Mouse (Mus musculus) kidney, embryonic 15.5 days (tissue): Measurements from ENCODE around the gene Ugt1a2. TPM values are rescaled to one million over a fixed set of nuclear protein-coding genes. Genes with fewer than 3 reads are reported as not detected.

Source experiments
- ATAC-seq: fragments of 200-750 bp; cut with Nextera tagmentation; replicated peaks from 2 replicates; pipeline ENCODE4 v1.8.0; 2017; ENCODE audit warnings: moderate TSS enrichment; ENCODE audit not compliant: low FRiP score
- H3K27ac ChIP-seq: fragments of 300-500 bp; sonication (generic); 2 replicates; pipeline ENCODE4 v1.5.1; 2015; ENCODE audit warnings: mild to moderate bottlenecking, inconsistent platforms
- H3K27me3 ChIP-seq: fragments of 300-500 bp; sonication (generic); 2 replicates; pipeline ENCODE4 v1.6.1; 2015; ENCODE audit warnings: inconsistent platforms
- H3K36me3 ChIP-seq: fragments of 300-500 bp; sonication (generic); 2 replicates; pipeline ENCODE4 v1.6.1; 2015; ENCODE audit warnings: inconsistent platforms
- H3K4me1 ChIP-seq: fragments of 300-500 bp; sonication (generic); 2 replicates; pipeline ENCODE4 v1.6.1; 2015; ENCODE audit warnings: inconsistent platforms
- H3K4me2 ChIP-seq: fragments of 300-500 bp; sonication (generic); 2 replicates; pipeline ENCODE4 v1.6.1; 2015; ENCODE audit warnings: moderate library complexity, mild to moderate bottlenecking, inconsistent platforms
- H3K4me3 ChIP-seq: fragments of 300-500 bp; sonication (generic); replicated peaks from 2 replicates; pipeline ENCODE4 v1.5.1; 2015; ENCODE audit warnings: mild to moderate bottlenecking, inconsistent platforms
- H3K9ac ChIP-seq: fragments of 300-500 bp; sonication (generic); 2 replicates; pipeline ENCODE4 v1.6.1; 2015; ENCODE audit warnings: mild to moderate bottlenecking, inconsistent platforms
- H3K9me3 ChIP-seq: fragments of 300-500 bp; sonication (generic); replicated peaks from 2 replicates; pipeline ENCODE4 v1.6.1; 2016; ENCODE audit warnings: inconsistent platforms
- WGBS: fragments of 180-500 bp; shearing (Covaris S2); methylation state at CpG from one replicate; pipeline ENCODE4 v1.1.7; 2015; ENCODE audit warnings: mixed read lengths; 5-methylcytosine and 5-hydroxymethylcytosine counted together
- polyA plus RNA-seq: library from polyadenylated mRNA; unstranded; fragments of >200 nt; fragmentation: Nextera tagmentation; extraction: Ambion mirVana; gene quantifications from 2 replicates; pipeline ENCODE4 v1.2.1, GENCODE M21; 2015

Gene Ugt1a2
- polyA plus RNA-seq, 1 experiment from 2014 or later, result 28.9 TPM

- no peak overlapping the region for H3K4me3 ChIP-seq
- 75% methylated on average over 6 of the region's 6 CpGs for WGBS
- H3K4me2 ChIP-seq, result no peak overlapping the region
- no peak overlapping the region for H3K27ac ChIP-seq
- peaks cover 84% of the 10 kb centered on the region for H3K36me3 ChIP-seq
- no peak for ATAC-seq
- no peak overlapping the region for H3K9ac ChIP-seq
- peaks cover 20% of the 10 kb centered on the region for H3K4me1 ChIP-seq
- no peaks in the 10 kb centered on the region for H3K27me3 ChIP-seq
- H3K9me3 ChIP-seq, result no peaks in the 10 kb centered on the region
Observed at GRCm38 (mm10) chr1:88262961-88263360, 62.6 kb downstream of the Ugt1a2 start.

GRCm38 (mm10) chr1:88263778-88264177 is 63.4 kb downstream of the Ugt1a2 start:
- 91% methylated on average over 5 of the region's 5 CpGs for WGBS

DNA sequence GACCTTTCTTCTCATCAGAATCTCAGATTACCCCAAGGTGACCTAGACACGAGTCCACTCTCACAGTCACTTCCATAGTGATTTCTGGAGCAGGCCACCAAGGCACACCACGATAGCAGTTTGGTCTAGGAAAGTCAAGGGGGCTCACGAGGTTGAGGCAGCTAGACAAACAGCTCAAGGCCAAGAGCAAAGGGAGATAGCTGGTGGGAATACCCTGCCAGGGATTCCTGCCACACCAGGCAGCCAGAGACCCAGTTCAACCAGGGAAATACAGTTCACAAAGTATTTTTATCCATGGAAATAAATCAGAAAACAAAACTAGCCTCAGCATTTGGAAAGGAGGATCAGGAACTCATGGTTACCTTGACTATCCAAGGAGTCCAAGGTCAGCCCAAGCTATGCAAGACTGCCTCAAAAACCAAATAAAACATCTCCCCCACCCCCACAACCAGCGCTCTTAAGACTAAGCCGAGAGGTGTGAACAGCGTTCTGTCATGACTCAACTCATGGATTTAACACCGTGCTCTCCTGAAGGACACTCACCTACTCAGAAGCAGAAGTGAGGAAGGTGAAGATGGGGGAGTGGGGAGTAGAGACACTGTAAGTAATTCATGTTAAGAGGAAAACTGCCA is 64.0 kb downstream of the Ugt1a2 start:
- H3K27ac ChIP-seq, result no peak overlapping the region
- H3K9me3 ChIP-seq, result no peaks in the 10 kb centered on the region
- ATAC-seq, result no peak
- H3K4me1 ChIP-seq, result peaks cover 16% of the 10 kb centered on the region
- H3K9ac ChIP-seq, result no peak overlapping the region
- H3K4me2 ChIP-seq, result no peak overlapping the region
- no peak overlapping the region for H3K4me3 ChIP-seq
- H3K27me3 ChIP-seq, result no peaks in the 10 kb centered on the region
- H3K36me3 ChIP-seq, result peaks cover 98% of the 10 kb centered on the region
- WGBS, result 85% methylated on average over 7 of the region's 7 CpGs

More at GRCm38 (mm10) chr1:88263778-88264177, 63.4 kb downstream of the Ugt1a2 start:
- H3K9me3 ChIP-seq, result no peaks in the 10 kb centered on the region
- H3K4me3 ChIP-seq, result no peak overlapping the region
- no peak overlapping the region for H3K9ac ChIP-seq
- no peak for ATAC-seq
- H3K4me2 ChIP-seq, result no peak overlapping the region
- H3K4me1 ChIP-seq, result peaks cover 20% of the 10 kb centered on the region
- peaks cover 92% of the 10 kb centered on the region for H3K36me3 ChIP-seq
- no peak overlapping the region for H3K27ac ChIP-seq
- H3K27me3 ChIP-seq, result no peaks in the 10 kb centered on the region

GRCm38 (mm10) chr1:88264869-88265240 is 64.5 kb downstream of the Ugt1a2 start:
- H3K4me1 ChIP-seq, result peaks cover 11% of the 10 kb centered on the region
- no peak overlapping the region for H3K9ac ChIP-seq
- no peak overlapping the region for H3K27ac ChIP-seq
- no peak overlapping the region for H3K4me3 ChIP-seq
- ATAC-seq, result no peak
- no peaks in the 10 kb centered on the region for H3K9me3 ChIP-seq
- peaks cover 100% of the 10 kb centered on the region for H3K36me3 ChIP-seq
- H3K27me3 ChIP-seq, result no peaks in the 10 kb centered on the region
- WGBS, result 75% methylated on average over 4 of the region's 4 CpGs
- no peak overlapping the region for H3K4me2 ChIP-seq

DNA sequence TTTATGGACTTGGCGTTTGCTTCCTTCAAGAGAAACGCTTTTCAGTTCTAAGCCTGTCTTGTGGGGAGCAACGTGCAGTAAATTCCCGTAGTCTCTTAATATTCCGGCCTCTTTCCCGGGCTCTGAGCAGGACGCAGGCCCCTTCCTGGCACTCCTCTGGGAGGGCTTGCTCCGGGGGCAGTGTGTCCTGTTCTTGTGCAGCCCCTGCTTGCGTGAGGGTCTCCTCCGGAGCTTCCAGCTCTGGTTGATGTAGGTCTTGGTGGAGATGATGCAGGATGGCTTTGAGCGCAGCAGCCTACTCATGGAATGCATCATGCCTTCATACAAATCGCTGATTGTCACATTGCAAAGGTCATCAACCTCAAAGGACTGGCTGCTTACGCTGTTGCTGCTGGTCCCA is 65.7 kb downstream of the Ugt1a2 start:
- 87% methylated on average over 13 of the region's 13 CpGs for WGBS
- H3K9me3 ChIP-seq, result no peaks in the 10 kb centered on the region
- no peak for ATAC-seq

DNA sequence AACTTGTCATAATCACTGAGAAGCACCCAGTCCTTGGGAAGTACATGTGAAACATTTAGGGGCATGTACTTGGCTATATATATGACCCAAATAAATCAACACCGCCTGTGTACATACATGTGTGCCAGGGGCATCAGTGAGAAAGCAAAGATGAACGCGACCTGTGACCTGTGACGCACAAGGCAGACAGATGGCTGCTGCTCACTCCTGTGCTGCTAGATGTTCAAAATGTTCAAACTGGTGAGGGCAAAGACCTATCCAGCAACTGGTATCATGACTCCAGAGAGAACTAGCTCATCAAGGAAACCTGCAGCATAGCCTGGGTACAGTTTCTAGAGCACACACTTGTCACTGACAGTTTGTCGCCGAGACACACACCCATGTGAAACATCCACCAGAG is 67.1 kb downstream of the Ugt1a2 start:
- no peaks in the 10 kb centered on the region for H3K9me3 ChIP-seq
- H3K27ac ChIP-seq, result no peak overlapping the region
- H3K4me1 ChIP-seq, result 0 out of 2 replicates have a peak, but pooled peaks cover 3% of the 10 kb centered on the region
- no peak overlapping the region for H3K9ac ChIP-seq
- H3K27me3 ChIP-seq, result no peaks in the 10 kb centered on the region
- H3K4me2 ChIP-seq, result no peak overlapping the region
- ATAC-seq, result no peak
- 93% methylated on average over 6 of the region's 6 CpGs for WGBS
- peaks cover 91% of the 10 kb centered on the region for H3K36me3 ChIP-seq
- H3K4me3 ChIP-seq, result no peak overlapping the region

More for the DNA sequence above, 65.7 kb downstream of the Ugt1a2 start:
- Histone ChIP-seq H3K4me2 (no peak overlapping the region), H3K9ac (no peak overlapping the region), H3K27ac (no peak overlapping the region), H3K36me3 (peaks cover 91% of the 10 kb centered on the region), H3K27me3 (no peaks in the 10 kb centered on the region), H3K4me3 (no peak overlapping the region), H3K4me1 (0 out of 2 replicates have a peak, but pooled peaks cover 7% of the 10 kb centered on the region)

- H3K27ac ChIP-seq, result no peak overlapping the region
- no peak overlapping the region for H3K4me3 ChIP-seq
- H3K9me3 ChIP-seq, result no peaks in the 10 kb centered on the region
- no peak for ATAC-seq
- WGBS, result 86% methylated on average over 6 of the region's 6 CpGs
- no peak overlapping the region for H3K9ac ChIP-seq
- no peaks in the 10 kb centered on the region for H3K4me1 ChIP-seq
- H3K4me2 ChIP-seq, result no peak overlapping the region
- no peaks in the 10 kb centered on the region for H3K27me3 ChIP-seq
- peaks cover 91% of the 10 kb centered on the region for H3K36me3 ChIP-seq
Observed at GRCm38 (mm10) chr1:88268070-88268469, 67.7 kb downstream of the Ugt1a2 start.

Other genes with a start within 250 kb of the Ugt1a2 start
- 38.7 and 42.6 TPM in 2 replicates for gene Usp40, start 192.1 kb upstream of the Ugt1a2 start, polyA plus RNA-seq
- gene Ugt1a10, start 145.2 kb upstream of the Ugt1a2 start, polyA plus RNA-seq, result 17.5 TPM in 2 replicates
- 4.6 and 4.7 TPM in 2 replicates for gene Ugt1a9, start 129.8 kb upstream of the Ugt1a2 start, polyA plus RNA-seq
- not detected in 2 replicates for gene Ugt1a8, start 112.8 kb upstream of the Ugt1a2 start, polyA plus RNA-seq
- 8.9 and 11.4 TPM in 2 replicates for gene Ugt1a7c, start 105.5 kb upstream of the Ugt1a2 start, polyA plus RNA-seq
- gene Ugt1a6b, start 97.3 kb upstream of the Ugt1a2 start, polyA plus RNA-seq, result 0.16 and 0.22 TPM in 2 replicates
- 3.1 and 3.9 TPM in 2 replicates for gene Ugt1a6a, start 65.8 kb upstream of the Ugt1a2 start, polyA plus RNA-seq
- not detected in 2 replicates for gene Ugt1a5, start 34.6 kb upstream of the Ugt1a2 start, polyA plus RNA-seq
- 10.7 TPM in 2 replicates for gene Dnajb3, start 5.2 kb downstream of the Ugt1a2 start, polyA plus RNA-seq
- 1.2 and 1.8 TPM in 2 replicates for gene Ugt1a1, start 11.4 kb downstream of the Ugt1a2 start, polyA plus RNA-seq
- 1.3 and 1.8 TPM in 2 replicates for gene Mroh2a, start 26.4 kb downstream of the Ugt1a2 start, polyA plus RNA-seq
- 162 and 175 TPM in 2 replicates for gene Hjurp, start 77.0 kb downstream of the Ugt1a2 start, polyA plus RNA-seq
- gene Trpm8, start 77.1 kb downstream of the Ugt1a2 start, polyA plus RNA-seq, result not detected in 2 replicates
- 56.5 and 62.0 TPM in 2 replicates for gene Spp2, start 206.4 kb downstream of the Ugt1a2 start, polyA plus RNA-seq